Mouse (Mus musculus): ENCODE data around the gene Tuba4a. TPM values are rescaled to one million over a fixed set of nuclear protein-coding genes. Genes with fewer than 3 reads are reported as not detected.

Gene Tuba4a
- polyA plus RNA-seq, 1 experiment from 2014 or later, result 86.5 TPM

DNA sequence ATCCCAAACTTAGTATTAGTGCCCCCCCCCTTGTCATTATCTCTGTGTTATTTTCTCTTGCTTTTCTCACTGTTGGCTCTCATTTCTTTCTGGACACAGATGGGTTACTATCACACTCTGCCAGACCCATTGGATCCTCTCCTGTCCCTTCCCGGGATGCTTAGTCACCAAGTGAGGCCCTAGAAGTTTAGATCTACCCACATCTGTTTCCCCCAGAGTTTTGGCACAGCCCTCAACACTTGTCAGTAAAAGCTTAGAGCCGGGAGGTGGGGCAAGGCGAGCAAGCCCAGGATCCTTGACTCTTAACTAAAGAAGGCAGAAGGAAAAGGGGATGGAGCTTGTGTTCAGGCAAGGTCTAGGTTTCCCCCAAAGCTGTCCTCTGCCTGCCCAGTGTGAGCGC is 9.5 kb upstream of the Tuba4a start:
- 67% methylated on average over 4 of the region's 4 CpGs for WGBS
- no peaks in the 10 kb centered on the region for H3K9me3 ChIP-seq (ENCODE audit: control insufficient read depth, low read length)

DNA sequence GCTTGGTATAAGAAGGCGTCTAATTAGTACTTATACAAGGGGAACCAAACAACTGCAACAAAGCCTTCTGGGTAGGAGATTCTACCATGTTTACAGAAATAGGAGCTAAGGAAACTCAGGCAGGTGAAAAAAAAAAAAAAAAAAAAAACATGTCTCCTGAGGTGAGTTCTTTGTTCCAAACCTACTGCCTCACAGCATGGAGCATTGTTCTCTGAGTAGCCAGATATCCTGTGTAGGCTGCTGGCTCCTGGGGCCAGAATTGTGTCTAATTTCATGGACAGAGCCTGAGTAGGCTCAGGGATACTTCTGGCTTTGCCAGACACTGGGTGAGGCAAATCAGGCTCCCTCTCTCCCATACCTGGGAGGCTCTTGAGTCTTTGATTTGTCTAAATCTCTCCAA is 8.0 kb upstream of the Tuba4a start:
- no peak overlapping the region for H3K4me2 ChIP-seq (ENCODE audit: low read length)
- DNase-seq (ENCODE audit: low spot score) (no peak), ATAC-seq (replicated peaks; ENCODE audit: low FRiP score, low TSS enrichment, low read depth) (no peak)
- no peaks in the 10 kb centered on the region for H3K27me3 ChIP-seq (replicated peaks; ENCODE audit: control insufficient read depth, insufficient read depth, low read length)
- no peak overlapping the region for H3K27ac ChIP-seq (ENCODE audit: low read depth)
- H3K4me3 ChIP-seq (ENCODE audit: low read depth, low read length), result no peak overlapping the region
- WGBS, result 80% methylated on average over 1 of the region's 1 CpGs
- no peaks in the 10 kb centered on the region for H3K4me1 ChIP-seq (replicated peaks; ENCODE audit: control insufficient read depth, insufficient read depth, low read length)
- no peaks in the 10 kb centered on the region for H3K9me3 ChIP-seq (ENCODE audit: control insufficient read depth, low read length)
- H3K9ac ChIP-seq (ENCODE audit: low read length), result no peak overlapping the region
- no peaks in the 10 kb centered on the region for H3K36me3 ChIP-seq (ENCODE audit: control insufficient read depth, insufficient read depth, low read length)

More for the DNA sequence above, 9.5 kb upstream of the Tuba4a start:
- Histone ChIP-seq H3K4me2 (ENCODE audit: low read length) (no peak overlapping the region), H3K27ac (ENCODE audit: low read depth) (no peak overlapping the region), H3K27me3 (replicated peaks; ENCODE audit: control insufficient read depth, insufficient read depth, low read length) (no peaks in the 10 kb centered on the region), H3K9ac (ENCODE audit: low read length) (no peak overlapping the region), H3K4me1 (replicated peaks; ENCODE audit: control insufficient read depth, insufficient read depth, low read length) (no peaks in the 10 kb centered on the region), H3K4me3 (ENCODE audit: low read depth, low read length) (no peak overlapping the region), H3K36me3 (ENCODE audit: control insufficient read depth, insufficient read depth, low read length) (no peaks in the 10 kb centered on the region)
- ATAC-seq (replicated peaks; ENCODE audit: low FRiP score, low TSS enrichment, low read depth) (no peak), DNase-seq (ENCODE audit: low spot score) (no peak)

DNA sequence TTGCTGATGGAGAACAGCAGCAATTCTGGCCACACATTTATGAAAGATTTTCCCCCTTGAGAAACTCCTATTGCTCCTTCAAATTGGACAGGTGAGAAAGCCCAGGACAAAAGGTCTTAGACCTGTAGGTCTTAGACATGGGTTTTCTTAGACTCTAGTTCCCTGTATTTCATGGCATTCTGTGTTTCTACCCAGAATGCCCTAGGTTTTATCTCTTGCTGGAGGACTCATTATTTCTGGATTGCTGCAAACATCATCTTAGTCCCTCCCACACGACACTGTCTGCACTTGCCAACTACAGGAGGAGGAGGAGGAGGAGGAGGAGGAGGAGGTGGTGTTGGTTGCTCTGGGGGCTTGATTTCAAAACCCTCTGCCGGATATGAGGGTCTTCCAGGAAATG is 6.5 kb upstream of the Tuba4a start:
- H3K27ac ChIP-seq (ENCODE audit: low read depth), result no peak overlapping the region
- no peak overlapping the region for H3K9ac ChIP-seq (ENCODE audit: low read length)
- no peak overlapping the region for H3K4me2 ChIP-seq (ENCODE audit: low read length)
- H3K9me3 ChIP-seq (ENCODE audit: control insufficient read depth, low read length), result no peaks in the 10 kb centered on the region
- H3K4me3 ChIP-seq (ENCODE audit: low read depth, low read length), result no peak overlapping the region
- no peaks in the 10 kb centered on the region for H3K4me1 ChIP-seq (replicated peaks; ENCODE audit: control insufficient read depth, insufficient read depth, low read length)
- DNase-seq (ENCODE audit: low spot score), result no peak
- no peak for ATAC-seq (replicated peaks; ENCODE audit: low FRiP score, low TSS enrichment, low read depth)
- 58% methylated on average over 2 of the region's 2 CpGs for WGBS
- no peaks in the 10 kb centered on the region for H3K36me3 ChIP-seq (ENCODE audit: control insufficient read depth, insufficient read depth, low read length)
- peaks cover 4% of the 10 kb centered on the region for H3K27me3 ChIP-seq (replicated peaks; ENCODE audit: control insufficient read depth, insufficient read depth, low read length)

DNA sequence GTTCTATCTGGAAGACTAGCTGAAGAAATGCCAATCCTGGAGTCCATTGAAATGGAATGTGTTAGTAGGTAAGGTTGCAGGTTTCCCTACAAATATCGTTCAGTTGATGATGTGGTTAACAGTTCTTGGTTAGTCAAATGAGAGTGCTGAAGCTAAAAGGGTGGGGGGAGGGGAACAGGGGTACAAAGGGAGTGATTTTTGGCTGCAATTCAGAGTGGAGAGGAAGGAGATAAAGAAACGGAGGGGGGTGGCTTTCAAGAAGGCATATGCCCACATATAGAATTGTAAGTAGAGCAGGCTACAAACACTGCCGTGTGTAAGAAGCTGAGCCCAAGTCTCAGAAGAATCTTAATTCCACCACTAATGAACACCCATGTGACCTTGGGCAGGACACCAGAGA is 5.8 kb upstream of the Tuba4a start:
- H3K27me3 ChIP-seq (replicated peaks; ENCODE audit: control insufficient read depth, insufficient read depth, low read length), result peaks cover 10% of the 10 kb centered on the region
- no peaks in the 10 kb centered on the region for H3K4me1 ChIP-seq (replicated peaks; ENCODE audit: control insufficient read depth, insufficient read depth, low read length)
- DNase-seq (ENCODE audit: low spot score) (no peak), ATAC-seq (replicated peaks; ENCODE audit: low FRiP score, low TSS enrichment, low read depth) (no peak)
- no peaks in the 10 kb centered on the region for H3K36me3 ChIP-seq (ENCODE audit: control insufficient read depth, insufficient read depth, low read length)
- WGBS, result 79% methylated on average over 3 of the region's 3 CpGs
- H3K4me2 ChIP-seq (ENCODE audit: low read length), result no peak overlapping the region
- H3K9me3 ChIP-seq (ENCODE audit: control insufficient read depth, low read length), result no peaks in the 10 kb centered on the region
- no peak overlapping the region for H3K9ac ChIP-seq (ENCODE audit: low read length)
- no peak overlapping the region for H3K4me3 ChIP-seq (ENCODE audit: low read depth, low read length)
- H3K27ac ChIP-seq (ENCODE audit: low read depth), result no peak overlapping the region

GRCm38 (mm10) chr1:75223532-75223931 is 3.9 kb upstream of the Tuba4a start:
- H3K9me3 ChIP-seq (ENCODE audit: control insufficient read depth, low read length), result no peaks in the 10 kb centered on the region
- no peaks in the 10 kb centered on the region for H3K36me3 ChIP-seq (ENCODE audit: control insufficient read depth, insufficient read depth, low read length)
- H3K4me3 ChIP-seq (ENCODE audit: low read depth, low read length), result no peak overlapping the region
- DNase-seq (ENCODE audit: low spot score) (no peak), ATAC-seq (replicated peaks; ENCODE audit: low FRiP score, low TSS enrichment, low read depth) (no peak)
- no peak overlapping the region for H3K27ac ChIP-seq (ENCODE audit: low read depth)
- H3K4me1 ChIP-seq (replicated peaks; ENCODE audit: control insufficient read depth, insufficient read depth, low read length), result peaks cover 5% of the 10 kb centered on the region
- no peak overlapping the region for H3K4me2 ChIP-seq (ENCODE audit: low read length)
- no peak overlapping the region for H3K9ac ChIP-seq (ENCODE audit: low read length)
- WGBS, result 71% methylated on average over 6 of the region's 6 CpGs
- H3K27me3 ChIP-seq (replicated peaks; ENCODE audit: control insufficient read depth, insufficient read depth, low read length), result peaks cover 29% of the 10 kb centered on the region

GRCm38 (mm10) chr1:75222926-75223325 is 3.3 kb upstream of the Tuba4a start:
- Histone ChIP-seq H3K4me2 (ENCODE audit: low read length) (no peak overlapping the region), H3K9ac (ENCODE audit: low read length) (no peak overlapping the region), H3K27ac (ENCODE audit: low read depth) (no peak overlapping the region), H3K4me3 (ENCODE audit: low read depth, low read length) (no peak overlapping the region), H3K4me1 (replicated peaks; ENCODE audit: control insufficient read depth, insufficient read depth, low read length) (peaks cover 5% of the 10 kb centered on the region), H3K9me3 (ENCODE audit: control insufficient read depth, low read length) (no peaks in the 10 kb centered on the region), H3K27me3 (replicated peaks; ENCODE audit: control insufficient read depth, insufficient read depth, low read length) (peaks cover 35% of the 10 kb centered on the region), H3K36me3 (ENCODE audit: control insufficient read depth, insufficient read depth, low read length) (no peaks in the 10 kb centered on the region)
- DNase-seq (ENCODE audit: low spot score) (no peak), ATAC-seq (replicated peaks; ENCODE audit: low FRiP score, low TSS enrichment, low read depth) (no peak)
- 85% methylated on average over 6 of the region's 6 CpGs for WGBS

- no peak for DNase-seq (ENCODE audit: low spot score)
- WGBS, result 86% methylated on average over 3 of the region's 3 CpGs
- Histone ChIP-seq H3K9me3 (ENCODE audit: control insufficient read depth, low read length) (no peaks in the 10 kb centered on the region), H3K36me3 (ENCODE audit: control insufficient read depth, insufficient read depth, low read length) (no peaks in the 10 kb centered on the region; the same call in 1 of the 2 replicates), H3K27ac (ENCODE audit: low read depth) (no peak overlapping the region), H3K4me3 (ENCODE audit: low read depth, low read length) (no peak overlapping the region), H3K9ac (ENCODE audit: low read length) (no peak overlapping the region), H3K4me2 (ENCODE audit: low read length) (no peak overlapping the region), H3K4me1 (replicated peaks; ENCODE audit: control insufficient read depth, insufficient read depth, low read length) (peaks cover 5% of the 10 kb centered on the region), H3K27me3 (replicated peaks; ENCODE audit: control insufficient read depth, insufficient read depth, low read length) (peaks cover 41% of the 10 kb centered on the region)
- ATAC-seq (replicated peaks; ENCODE audit: low FRiP score, low TSS enrichment, low read depth), result no peak
Measured at GRCm38 (mm10) chr1:75221538-75221937, 1.9 kb upstream of the Tuba4a start.

- H3K27ac ChIP-seq (ENCODE audit: low read depth), result no peak overlapping the region
- DNase-seq (ENCODE audit: low spot score) (peak; percentile 93), ATAC-seq (replicated peaks; ENCODE audit: low FRiP score, low TSS enrichment, low read depth) (peak; percentile 93)
Measured at GRCm38 (mm10) chr1:75219078-75219477, 587 bp downstream of the Tuba4a start.

DNA sequence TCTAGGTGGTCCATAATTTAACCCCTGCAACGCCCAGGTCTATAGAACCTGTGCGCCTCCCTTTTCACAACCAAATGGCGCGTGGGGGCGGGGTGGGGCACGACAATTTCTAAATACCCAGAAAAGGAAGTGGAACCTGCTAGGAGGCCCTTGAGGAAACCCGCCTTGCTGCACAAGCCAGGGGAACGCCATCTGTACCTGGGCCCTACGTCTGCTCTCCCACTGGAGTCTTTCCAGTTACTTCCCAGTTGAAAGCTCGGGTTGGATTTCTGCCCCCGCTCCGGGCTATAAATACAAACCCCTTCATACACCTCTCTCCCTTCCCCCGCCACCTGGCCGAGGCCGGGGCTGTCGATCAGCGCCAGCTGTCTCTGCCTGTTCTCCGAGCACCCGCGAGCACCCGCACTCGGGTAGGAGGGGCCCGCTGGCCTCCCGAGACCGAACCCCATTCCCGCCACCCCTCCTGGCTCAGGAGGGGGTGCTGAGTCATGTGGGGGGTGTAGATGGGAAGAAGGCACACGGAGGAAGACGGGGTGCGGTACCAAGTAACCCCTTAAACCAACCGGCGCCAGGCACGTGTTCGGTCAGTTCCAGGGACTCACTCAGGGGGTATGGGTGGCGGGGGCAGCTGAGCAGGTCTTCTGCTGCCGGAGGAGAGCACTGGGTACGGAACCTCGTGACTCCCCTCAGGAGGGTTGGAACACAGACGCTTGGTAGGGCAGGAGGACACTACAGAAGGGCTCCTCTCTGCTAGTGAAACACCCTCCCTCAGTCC is 1.3 kb downstream of the Tuba4a start:
- WGBS, result under 1% methylated on average over 38 of the region's 38 CpGs
- DNase-seq (ENCODE audit: low spot score), result peak; percentile 58
- peaks cover 12% of the 10 kb centered on the region for H3K4me1 ChIP-seq (replicated peaks; ENCODE audit: control insufficient read depth, insufficient read depth, low read length)

More at GRCm38 (mm10) chr1:75219078-75219477, 587 bp downstream of the Tuba4a start:
- peaks cover 18% of the 10 kb centered on the region for H3K36me3 ChIP-seq (ENCODE audit: control insufficient read depth, insufficient read depth, low read length)
- peak overlapping the region; percentile 59 for H3K4me3 ChIP-seq (ENCODE audit: low read depth, low read length)
- peaks cover 6% of the 10 kb centered on the region for H3K4me1 ChIP-seq (replicated peaks; ENCODE audit: control insufficient read depth, insufficient read depth, low read length)
- peak overlapping the region; percentile 45 for H3K9ac ChIP-seq (ENCODE audit: low read length)
- H3K4me2 ChIP-seq (ENCODE audit: low read length), result peak overlapping the region; percentile 99
- H3K27me3 ChIP-seq (replicated peaks; ENCODE audit: control insufficient read depth, insufficient read depth, low read length), result peaks cover 41% of the 10 kb centered on the region
- WGBS, result under 1% methylated on average over 24 of the region's 24 CpGs
- no peaks in the 10 kb centered on the region for H3K9me3 ChIP-seq (ENCODE audit: control insufficient read depth, low read length)

More for the DNA sequence above, 1.3 kb downstream of the Tuba4a start:
- H3K36me3 ChIP-seq (ENCODE audit: control insufficient read depth, insufficient read depth, low read length), result peaks cover 24% of the 10 kb centered on the region
- H3K9ac ChIP-seq (ENCODE audit: low read length), result peak overlapping the region; percentile 45
- peaks cover 41% of the 10 kb centered on the region for H3K27me3 ChIP-seq (replicated peaks; ENCODE audit: control insufficient read depth, insufficient read depth, low read length)
- peak overlapping the region; percentile 99 for H3K4me2 ChIP-seq (ENCODE audit: low read length)
- peak; percentile 29 for ATAC-seq (replicated peaks; ENCODE audit: low FRiP score, low TSS enrichment, low read depth)
- H3K27ac ChIP-seq (ENCODE audit: low read depth), result no peak overlapping the region
- no peaks in the 10 kb centered on the region for H3K9me3 ChIP-seq (ENCODE audit: control insufficient read depth, low read length)
- H3K4me3 ChIP-seq (ENCODE audit: low read depth, low read length), result peak overlapping the region; percentile 59
